Comparison of ENCODE assay signal across 8 mouse cellular contexts in genomic region chr13:37827996-37828579, GRCm38 (mm10). TPM values are rescaled to one million over a fixed set of nuclear protein-coding genes. Genes with fewer than 3 reads are reported as not detected.
DNase-seq lines count a peak whose midpoint lies in the region; ATAC-seq and TF ChIP-seq lines count a peak whose summit lies in the region.

No protein-coding gene starts in this region.

- peak overlapping the region; percentile 87 for H3K4me3 ChIP-seq in kidney, embryonic 14.5 days (ENCODE audit: low read length)
- H3K4me3 ChIP-seq in bone marrow, adult 2 months (replicated peaks; ENCODE audit: control insufficient read depth, low read depth, low read length) = peak overlapping the region; percentile 97
- peak overlapping the region; percentile 58 for H3K4me3 ChIP-seq in hindbrain, embryonic 15.5 days
- peak overlapping the region; percentile 49 for H3K4me3 ChIP-seq in midbrain, embryonic 16.5 days (ENCODE audit: low read depth, low read length)

- TF ChIP-seq POLR2A in bone marrow, adult 2 months (IDR thresholded peaks at IDR 0.05; ENCODE audit: borderline replicate concordance, control insufficient read depth, low read depth, low read length) = no peak

- H3K27ac ChIP-seq in kidney, embryonic 14.5 days (ENCODE audit: low read depth, low read length) = 0 out of 2 replicates have a peak overlapping the region, but pooled peaks have one; percentile 85
- peak overlapping the region; percentile 95 for H3K27ac ChIP-seq in bone marrow, adult 2 months (ENCODE audit: control insufficient read depth, insufficient read depth, low read depth, low read length, poor library complexity)
- H3K27ac ChIP-seq in hindbrain, embryonic 15.5 days (replicated peaks) = no peak overlapping the region
- no peak overlapping the region for H3K27ac ChIP-seq in midbrain, embryonic 16.5 days (ENCODE audit: low read length)

- H3K4me1 ChIP-seq in kidney, embryonic 14.5 days (ENCODE audit: control insufficient read depth, insufficient read depth, low read length) = peaks cover 44% of the 10 kb centered on the region
- peaks cover 11% of the 10 kb centered on the region for H3K4me1 ChIP-seq in bone marrow, adult 2 months (ENCODE audit: control insufficient read depth, insufficient read depth, low read length)
- peaks cover 42% of the 10 kb centered on the region for H3K4me1 ChIP-seq in hindbrain, embryonic 15.5 days (replicated peaks)
- H3K4me1 ChIP-seq in midbrain, embryonic 16.5 days (ENCODE audit: control insufficient read depth, insufficient read depth, low read length) = peaks cover 27% of the 10 kb centered on the region

- WGBS in kidney, embryonic 14.5 days = 8% methylated on average over 13 of the region's 13 CpGs
- WGBS in bone marrow, adult 2 months = 9% methylated on average over 13 of the region's 13 CpGs
- WGBS in hindbrain, embryonic 15.5 days = 7% methylated on average over 13 of the region's 13 CpGs
- WGBS in midbrain, embryonic 16.5 days = 5% methylated on average over 13 of the region's 13 CpGs

- H3K9me3 ChIP-seq in kidney, embryonic 14.5 days (ENCODE audit: control insufficient read depth, low read length) = no peaks in the 10 kb centered on the region
- no peaks in the 10 kb centered on the region for H3K9me3 ChIP-seq in hindbrain, embryonic 15.5 days
- H3K9me3 ChIP-seq in midbrain, embryonic 16.5 days (replicated peaks; ENCODE audit: control insufficient read depth, low read length, poor library complexity, severe bottlenecking) = no peaks in the 10 kb centered on the region

- H3K36me3 ChIP-seq in kidney, embryonic 14.5 days (ENCODE audit: control insufficient read depth, insufficient read depth, low read length) = no peaks in the 10 kb centered on the region
- H3K36me3 ChIP-seq in hindbrain, embryonic 15.5 days = no peaks in the 10 kb centered on the region
- H3K36me3 ChIP-seq in midbrain, embryonic 16.5 days (ENCODE audit: control insufficient read depth, insufficient read depth, low read length) = no peaks in the 10 kb centered on the region

- no peak for TF ChIP-seq CTCF in bone marrow, adult 2 months (IDR thresholded peaks at IDR 0.05; ENCODE audit: control insufficient read depth, insufficient read depth, low read length)

- ATAC-seq in kidney, embryonic 14.5 days (ENCODE audit: low FRiP score, low TSS enrichment) = no peak; the same call in 1 of the 2 replicates
- no peak for ATAC-seq in hindbrain, embryonic 15.5 days (ENCODE audit: low FRiP score, low read depth)
- no peak for ATAC-seq in midbrain, embryonic 16.5 days

- H3K9ac ChIP-seq in kidney, embryonic 14.5 days (ENCODE audit: low read depth, low read length) = peak overlapping the region; percentile 91; the same call in 1 of the 2 replicates
- H3K9ac ChIP-seq in hindbrain, embryonic 15.5 days = no peak overlapping the region
- peak overlapping the region; percentile 56; the same call in 1 of the 2 replicates for H3K9ac ChIP-seq in midbrain, embryonic 16.5 days (ENCODE audit: low read depth, low read length)

- no peaks in the 10 kb centered on the region for H3K27me3 ChIP-seq in kidney, embryonic 14.5 days (ENCODE audit: control insufficient read depth, insufficient read depth, low read length)
- peaks cover 34% of the 10 kb centered on the region for H3K27me3 ChIP-seq in hindbrain, embryonic 15.5 days
- H3K27me3 ChIP-seq in midbrain, embryonic 16.5 days (ENCODE audit: control insufficient read depth, insufficient read depth, low read depth, low read length) = peaks cover 42% of the 10 kb centered on the region

- peak overlapping the region; percentile 98 for H3K4me2 ChIP-seq in kidney, embryonic 14.5 days (replicated peaks; ENCODE audit: low read depth, low read length)
- peak overlapping the region; percentile 99 for H3K4me2 ChIP-seq in hindbrain, embryonic 15.5 days
- H3K4me2 ChIP-seq in midbrain, embryonic 16.5 days (ENCODE audit: low read length) = peak overlapping the region; percentile 97

- no peak for DNase-seq in kidney, adult 8-10 months
- no peak for DNase-seq in cerebellum, adult 11-12 months
- DNase-seq in natural killer cell, adult 2 months (ENCODE audit: low spot score in 2 of 2) = no peak
- DNase-seq in c-Kit-positive CD71-positive TER-119-positive erythroid progenitor cells, embryonic 14.5 days (ENCODE audit: low spot score) = no peak

RNA-seq across cellular contexts. Expression of gene Rreb1, which starts 49.9 kb away (rescaled TPM):
- polyA plus RNA-seq in kidney, embryonic 14.5 days (2014; fragmentation: Nextera tagmentation; extraction: Ambion mirVana) = 12.2 and 16.7 TPM in 2 replicates
- polyA plus RNA-seq in bone marrow, adult 2 months (2011; ENCODE audit: insufficient read depth, insufficient read length, low replicate concordance, missing spikeins) = 7.5 and 17.7 TPM in 2 replicates
- polyA plus RNA-seq in hindbrain, embryonic 15.5 days (2015; fragmentation: Nextera tagmentation; extraction: Ambion mirVana) = 2.8 and 3.4 TPM in 2 replicates
- polyA plus RNA-seq in midbrain, embryonic 16.5 days (2015; fragmentation: Nextera tagmentation; extraction: Ambion mirVana) = 2.6 and 3.0 TPM in 2 replicates

Comparison
In these comparisons a context has a peak if more than half of its experiments do, and no peak if none do; other contexts are left out.
1. H3K27ac ChIP-seq: peak in kidney, embryonic 14.5 days (single experiment) and bone marrow, adult 2 months (single experiment); none in hindbrain, embryonic 15.5 days (single experiment) and midbrain, embryonic 16.5 days (single experiment).
2. Peak in every context shown above with its lines, with median percentiles within 50 percentile points of each other: H3K4me2 ChIP-seq and H3K4me3 ChIP-seq.